Mouse (Mus musculus) MEL (cell line): ENCODE results near the gene Scn1b. TPM values are rescaled to one million over a fixed set of nuclear protein-coding genes. Genes with fewer than 3 reads are reported as not detected.

Source experiments
- DNase-seq: peaks from one replicate; pipeline ENCODE4 v3.0.0; 2011; ENCODE audit warnings: low read depth, low spot score
- H3K27ac ChIP-seq: 2 replicates; pipeline ENCODE4 v1.5.1; 2012; ENCODE audit warnings: low read depth, mild to moderate bottlenecking, control low read depth, low read length, moderate library complexity; ENCODE audit not compliant: control insufficient read depth
- H3K27me3 ChIP-seq, 2 experiments: fragments of 150-350 bp in 1 of 2; sonication (generic) in 1 of 2; 2 replicates each; pipeline ENCODE4 v1.6.1; 2012; ENCODE audit warnings: low read length in 2 of 2, mild to moderate bottlenecking in 2 of 2, improper control_type of control experiment in 1 of 2, moderate library complexity in 1 of 2; ENCODE audit not compliant: insufficient read depth in 2 of 2, control insufficient read depth in 1 of 2
- H3K36me3 ChIP-seq, 2 experiments: 2 replicates each; pipeline ENCODE4 v1.6.1; 2012 to 2014; ENCODE audit warnings: low read length in 2 of 2, improper control_type of control experiment in 1 of 2, inconsistent platforms in 1 of 2, mild to moderate bottlenecking in 1 of 2; ENCODE audit not compliant: insufficient read depth in 2 of 2, control insufficient read depth in 1 of 2
- H3K4me1 ChIP-seq, 2 experiments: fragments of 150-350 bp in 1 of 2; sonication (generic) in 1 of 2; 2 replicates each; pipeline ENCODE4 v1.6.1; 2012; ENCODE audit warnings: low read length in 2 of 2, improper control_type of control experiment in 1 of 2, mild to moderate bottlenecking in 1 of 2; ENCODE audit not compliant: insufficient read depth in 2 of 2, control insufficient read depth in 1 of 2
- H3K4me3 ChIP-seq, 2 experiments: fragments of 150-350 bp in 1 of 2; sonication (generic) in 1 of 2; 2 replicates each; pipeline ENCODE4 v1.5.1; 2012; ENCODE audit warnings: low read depth in 2 of 2, low read length in 2 of 2, mild to moderate bottlenecking in 2 of 2, moderate library complexity in 2 of 2, control low read depth in 1 of 2, improper control_type of control experiment in 1 of 2; ENCODE audit not compliant: control insufficient read depth in 1 of 2, insufficient read depth in 1 of 2
- H3K79me2 ChIP-seq: 2 replicates; pipeline ENCODE4 v1.6.1; 2012; ENCODE audit warnings: mild to moderate bottlenecking, low read length, moderate library complexity; ENCODE audit not compliant: control insufficient read depth, poor library complexity, insufficient read depth
- H3K9ac ChIP-seq: 2 replicates; pipeline ENCODE4 v1.6.1; 2012; ENCODE audit warnings: low read depth, mild to moderate bottlenecking, control low read depth, low read length, moderate library complexity; ENCODE audit not compliant: control insufficient read depth, poor library complexity, severe bottlenecking
- H3K9me3 ChIP-seq: fragments of 150-350 bp; sonication (generic); replicated peaks from 2 replicates; pipeline ENCODE4 v1.6.1; 2012; ENCODE audit warnings: mild to moderate bottlenecking, low read length, improper control_type of control experiment, moderate library complexity; ENCODE audit not compliant: insufficient read depth
- CHD1 ChIP-seq: IDR thresholded peaks from 2 replicates; pipeline ENCODE4 v1.6.1; 2012; ENCODE audit warnings: low read depth, mild to moderate bottlenecking, inconsistent platforms, low read length, improper control_type of control experiment
- E2F4 ChIP-seq: IDR thresholded peaks from 2 replicates; pipeline ENCODE4 v1.6.1; 2011; ENCODE audit warnings: low read depth, low read length, improper control_type of control experiment, borderline replicate concordance
- ETS1 ChIP-seq: IDR thresholded peaks from 2 replicates; pipeline ENCODE4 v1.6.1; 2012; ENCODE audit warnings: low read depth, mild to moderate bottlenecking, inconsistent platforms, low read length, improper control_type of control experiment, moderate library complexity
- GATA1 ChIP-seq: IDR thresholded peaks from 2 replicates; pipeline ENCODE4 v1.6.1; 2011; ENCODE audit warnings: low read depth, low read length, improper control_type of control experiment
- KAT2A ChIP-seq: conservative IDR thresholded peaks from 2 replicates; pipeline ENCODE4 v1.6.1; 2012; ENCODE audit warnings: low read depth, low read length, improper control_type of control experiment, inconsistent platforms
- MAX ChIP-seq: IDR thresholded peaks from 2 replicates; pipeline ENCODE4 v1.6.1; 2011; ENCODE audit warnings: low read length, improper control_type of control experiment
- MEF2A ChIP-seq: IDR thresholded peaks from 2 replicates; pipeline ENCODE4 v1.6.1; 2014; ENCODE audit warnings: low read depth, mild to moderate bottlenecking, inconsistent platforms, low read length, improper control_type of control experiment; ENCODE audit not compliant: poor library complexity, insufficient replicate concordance, severe bottlenecking; ENCODE audit errors: extremely low read depth
- MXI1 ChIP-seq: IDR thresholded peaks from 2 replicates; pipeline ENCODE4 v1.6.1; 2011; ENCODE audit warnings: mild to moderate bottlenecking, low read depth, low read length, improper control_type of control experiment
- MYB ChIP-seq: IDR thresholded peaks from 2 replicates; pipeline ENCODE4 v1.6.1; 2011; ENCODE audit warnings: mild to moderate bottlenecking, low read depth, low read length, improper control_type of control experiment
- NRF1 ChIP-seq: IDR thresholded peaks from 2 replicates; pipeline ENCODE4 v1.6.1; 2014; ENCODE audit warnings: low read depth, mild to moderate bottlenecking, inconsistent platforms, low read length, improper control_type of control experiment, moderate library complexity; ENCODE audit not compliant: poor library complexity, insufficient read depth, severe bottlenecking
- POLR2A ChIP-seq, 2 experiments: IDR thresholded peaks; 2 replicates each; pipeline ENCODE4 v1.6.1; 2011 to 2012; ENCODE audit warnings: low read length in 2 of 2, mild to moderate bottlenecking in 2 of 2, control low read depth in 1 of 2, improper control_type of control experiment in 1 of 2, low read depth in 1 of 2, moderate library complexity in 1 of 2; ENCODE audit not compliant: control insufficient read depth in 1 of 2, insufficient read depth in 1 of 2, poor library complexity in 1 of 2
- POLR2AphosphoS2 ChIP-seq: IDR thresholded peaks from 2 replicates; pipeline ENCODE4 v1.6.1; 2011; ENCODE audit warnings: low read length, improper control_type of control experiment
- RCOR1 ChIP-seq: IDR thresholded peaks from 2 replicates; pipeline ENCODE4 v1.6.1; 2012; ENCODE audit warnings: low read depth, mild to moderate bottlenecking, inconsistent platforms, low read length, improper control_type of control experiment
- SIN3A ChIP-seq: IDR thresholded peaks from 2 replicates; pipeline ENCODE4 v1.6.1; 2012; ENCODE audit warnings: low read length, improper control_type of control experiment, inconsistent platforms
- USF1 ChIP-seq: IDR thresholded peaks from 2 replicates; pipeline ENCODE4 v1.6.1; 2014; ENCODE audit warnings: low read depth, mild to moderate bottlenecking, inconsistent platforms, low read length, improper control_type of control experiment, moderate library complexity
- USF2 ChIP-seq, 2 experiments: IDR thresholded peaks; 2 replicates each; pipeline ENCODE4 v1.6.1; 2011 to 2012; ENCODE audit warnings: improper control_type of control experiment in 2 of 2, low read length in 2 of 2, borderline replicate concordance in 1 of 2, inconsistent platforms in 1 of 2, low read depth in 1 of 2, mild to moderate bottlenecking in 1 of 2; ENCODE audit not compliant: insufficient read depth in 1 of 2
- ZKSCAN1 ChIP-seq: IDR thresholded peaks from 2 replicates; pipeline ENCODE4 v1.6.1; 2012; ENCODE audit warnings: low read depth, mild to moderate bottlenecking, inconsistent platforms, low read length, improper control_type of control experiment, moderate library complexity
- ZMIZ1 ChIP-seq: IDR thresholded peaks from 2 replicates; pipeline ENCODE4 v1.6.1; 2012; ENCODE audit warnings: low read depth, mild to moderate bottlenecking, inconsistent platforms, low read length, improper control_type of control experiment, moderate library complexity
- ZNF384 ChIP-seq: IDR thresholded peaks from 2 replicates; pipeline ENCODE4 v1.6.1; 2012; ENCODE audit warnings: low read depth, mild to moderate bottlenecking, inconsistent platforms, low read length, improper control_type of control experiment
- polyA plus RNA-seq, 2 experiments: library from polyadenylated mRNA; stranded (reverse) in 1 of 2; unstranded in 1 of 2; fragments of >175 nt in 1 of 2; fragments of >200 nt in 1 of 2; gene quantifications; 2 replicates each; pipeline versions ENCODE4 v1.2.1 to v1.2.4; 2012; ENCODE audit warnings: low replicate concordance in 2 of 2, low read depth in 1 of 2; ENCODE audit not compliant: insufficient read length in 2 of 2, insufficient read depth in 1 of 2, missing spikeins in 1 of 2
- total RNA-seq: library from RNA; depleted of rRNA; stranded (reverse); fragments of 300-350 nt; gene quantifications from 2 replicates; pipeline ENCODE4 v1.2.3, GENCODE M21; 2012

Gene Scn1b
- total and polyA plus RNA-seq, 3 experiments, result not detected

GRCm38 (mm10) chr7:31081106-31081505 is 45.7 kb downstream of the Scn1b start:
- Histone ChIP-seq H3K4me3 (no peak overlapping the region), H3K4me1 (no peaks in the 10 kb centered on the region), H3K79me2 (no peaks in the 10 kb centered on the region), H3K27ac (no peak overlapping the region), H3K36me3 (no peaks in the 10 kb centered on the region), H3K9ac (no peak overlapping the region), H3K27me3 (peaks cover 3 to 11% of the 10 kb centered on the region in 2 experiments), H3K9me3 (no peaks in the 10 kb centered on the region)
- DNase-seq, result no peak
- no peak for TF ChIP-seq MXI1

- no peaks in the 10 kb centered on the region for H3K36me3 ChIP-seq
- TF ChIP-seq ZKSCAN1 (no peak), MXI1 (no peak), CHD1 (no peak), SIN3A (no peak), ETS1 (no peak), USF1 (no peak), NRF1 (no peak), MEF2A (no peak), MYB (no peak)
- H3K4me3 ChIP-seq, result no peak overlapping the region
- H3K9ac ChIP-seq, result no peak overlapping the region
- no peaks in the 10 kb centered on the region for H3K79me2 ChIP-seq
- no peak for DNase-seq
- no peaks in the 10 kb centered on the region for H3K9me3 ChIP-seq
- H3K27me3 ChIP-seq, result peaks cover 3 to 11% of the 10 kb centered on the region in 2 experiments; a peak in 3 of 4 replicates
- H3K27ac ChIP-seq, result no peak overlapping the region
- H3K4me1 ChIP-seq, result no peaks in the 10 kb centered on the region
Measured at GRCm38 (mm10) chr7:31080611-31081010, 46.2 kb downstream of the Scn1b start.

- Histone ChIP-seq H3K4me3 (no peak overlapping the region), H3K27ac (no peak overlapping the region), H3K9me3 (no peaks in the 10 kb centered on the region), H3K79me2 (no peaks in the 10 kb centered on the region), H3K9ac (no peak overlapping the region), H3K27me3 (peaks cover 3 to 9% of the 10 kb centered on the region in 2 experiments; a peak in 3 of 4 replicates), H3K36me3 (no peaks in the 10 kb centered on the region), H3K4me1 (no peaks in the 10 kb centered on the region)
- no peak for TF ChIP-seq POLR2A (IDR thresholded peaks at IDR 0.05; ENCODE audit: control insufficient read depth in 1 of 2, insufficient read depth in 1 of 2, low read depth in 1 of 2, low read length in 2 of 2, poor library complexity in 1 of 2)
- TF ChIP-seq USF2 (IDR thresholded peaks at IDR 0.05; ENCODE audit: borderline replicate concordance in 1 of 2, insufficient read depth in 1 of 2, low read depth in 1 of 2, low read length in 2 of 2), result no peak
- TF ChIP-seq RCOR1, result no peak
- no peak for TF ChIP-seq MAX
- TF ChIP-seq MYB, result no peak
- TF ChIP-seq MEF2A, result no peak
- TF ChIP-seq KAT2A, result no peak
- no peak for TF ChIP-seq SIN3A
- TF ChIP-seq ZNF384, result no peak
- no peak for TF ChIP-seq ZMIZ1
- no peak for TF ChIP-seq GATA1
- TF ChIP-seq E2F4, result no peak
- TF ChIP-seq POLR2AphosphoS2, result no peak
- no peak for TF ChIP-seq USF1
- no peak for DNase-seq
Measured at GRCm38 (mm10) chr7:31079670-31080069, 47.1 kb downstream of the Scn1b start.
